Mouse (Mus musculus): ENCODE data around the gene En1. TPM values are rescaled to one million over a fixed set of nuclear protein-coding genes. Genes with fewer than 3 reads are reported as not detected.

En1 gene
- polyA plus RNA-seq, 1 experiment from 2014 or later, result not detected

GRCm38 (mm10) chr1:120615927-120616326, 13.7 kb downstream of the En1 start:
- Histone ChIP-seq H3K4me2 (replicated peaks; ENCODE audit: low read depth, low read length) (no peak overlapping the region), H3K9ac (replicated peaks; ENCODE audit: low read depth) (no peak overlapping the region), H3K9me3 (ENCODE audit: low read length) (no peaks in the 10 kb centered on the region), H3K4me1 (ENCODE audit: insufficient read depth, low read depth, low read length) (no peaks in the 10 kb centered on the region), H3K4me3 (ENCODE audit: low read depth, low read length) (no peak overlapping the region), H3K27ac (ENCODE audit: low read length) (no peak overlapping the region), H3K27me3 (replicated peaks; ENCODE audit: insufficient read depth, low read length) (peaks cover 60% of the 10 kb centered on the region), H3K36me3 (ENCODE audit: insufficient read depth, low read length) (no peaks in the 10 kb centered on the region)
- TF ChIP-seq CTCF (IDR thresholded peaks at IDR 0.05) (no peak), EP300 (IDR thresholded peaks at IDR 0.05) (no peak)
- WGBS, result 4% methylated on average over 9 of the region's 9 CpGs
- no peak for ATAC-seq
- DNase-seq (ENCODE audit: low spot score), result no peak

GRCm38 (mm10) chr1:120621383-120621782, 19.2 kb downstream of the En1 start:
- no peak for ATAC-seq

GRCm38 (mm10) chr1:120626930-120627621, 24.9 kb downstream of the En1 start:
- Histone ChIP-seq H3K4me3 (ENCODE audit: low read depth, low read length) (no peak overlapping the region), H3K4me1 (ENCODE audit: insufficient read depth, low read depth, low read length) (no peaks in the 10 kb centered on the region), H3K4me2 (replicated peaks; ENCODE audit: low read depth, low read length) (no peak overlapping the region), H3K27ac (ENCODE audit: low read length) (no peak overlapping the region), H3K36me3 (ENCODE audit: insufficient read depth, low read length) (no peaks in the 10 kb centered on the region), H3K27me3 (replicated peaks; ENCODE audit: insufficient read depth, low read length) (peaks cover 5% of the 10 kb centered on the region; the same call in 1 of the 2 replicates), H3K9ac (replicated peaks; ENCODE audit: low read depth) (no peak overlapping the region), H3K9me3 (ENCODE audit: low read length) (no peaks in the 10 kb centered on the region)
- 51% methylated on average over 11 of the region's 11 CpGs for WGBS
- DNase-seq (ENCODE audit: low spot score) (no peak), ATAC-seq (no peak)
- TF ChIP-seq CTCF (IDR thresholded peaks at IDR 0.05), result no peak
- TF ChIP-seq EP300 (IDR thresholded peaks at IDR 0.05), result no peak

More at GRCm38 (mm10) chr1:120621383-120621782, 19.2 kb downstream of the En1 start:
- Histone ChIP-seq H3K36me3 (ENCODE audit: insufficient read depth, low read length) (no peaks in the 10 kb centered on the region), H3K4me2 (replicated peaks; ENCODE audit: low read depth, low read length) (no peak overlapping the region), H3K4me3 (ENCODE audit: low read depth, low read length) (no peak overlapping the region), H3K4me1 (ENCODE audit: insufficient read depth, low read depth, low read length) (no peaks in the 10 kb centered on the region), H3K9me3 (ENCODE audit: low read length) (no peaks in the 10 kb centered on the region), H3K27me3 (replicated peaks; ENCODE audit: insufficient read depth, low read length) (peaks cover 20% of the 10 kb centered on the region; the same call in 1 of the 2 replicates), H3K9ac (replicated peaks; ENCODE audit: low read depth) (no peak overlapping the region), H3K27ac (ENCODE audit: low read length) (no peak overlapping the region)
- 32% methylated on average over 5 of the region's 5 CpGs for WGBS
- no peak for TF ChIP-seq CTCF (IDR thresholded peaks at IDR 0.05)
- TF ChIP-seq EP300 (IDR thresholded peaks at IDR 0.05), result no peak
- no peak for DNase-seq (ENCODE audit: low spot score)

- Histone ChIP-seq H3K4me2 (replicated peaks; ENCODE audit: low read depth, low read length) (no peak overlapping the region), H3K36me3 (ENCODE audit: insufficient read depth, low read length) (no peaks in the 10 kb centered on the region), H3K9me3 (ENCODE audit: low read length) (no peaks in the 10 kb centered on the region), H3K27me3 (replicated peaks; ENCODE audit: insufficient read depth, low read length) (peaks cover 5% of the 10 kb centered on the region; the same call in 1 of the 2 replicates), H3K9ac (replicated peaks; ENCODE audit: low read depth) (no peak overlapping the region), H3K27ac (ENCODE audit: low read length) (no peak overlapping the region), H3K4me1 (ENCODE audit: insufficient read depth, low read depth, low read length) (no peaks in the 10 kb centered on the region), H3K4me3 (ENCODE audit: low read depth, low read length) (no peak overlapping the region)
- TF ChIP-seq CTCF (IDR thresholded peaks at IDR 0.05), result no peak
- no peak for TF ChIP-seq EP300 (IDR thresholded peaks at IDR 0.05)
- DNase-seq (ENCODE audit: low spot score), result no peak
- WGBS, result 79% methylated on average over 4 of the region's 4 CpGs
- no peak for ATAC-seq
Observed at GRCm38 (mm10) chr1:120627622-120628001, 25.4 kb downstream of the En1 start.

- Histone ChIP-seq H3K4me2 (replicated peaks; ENCODE audit: low read depth, low read length) (no peak overlapping the region), H3K27ac (ENCODE audit: low read length) (no peak overlapping the region), H3K4me3 (ENCODE audit: low read depth, low read length) (no peak overlapping the region), H3K27me3 (replicated peaks; ENCODE audit: insufficient read depth, low read length) (peaks cover 5% of the 10 kb centered on the region; the same call in 1 of the 2 replicates), H3K9me3 (ENCODE audit: low read length) (no peaks in the 10 kb centered on the region), H3K4me1 (ENCODE audit: insufficient read depth, low read depth, low read length) (no peaks in the 10 kb centered on the region), H3K9ac (replicated peaks; ENCODE audit: low read depth) (no peak overlapping the region), H3K36me3 (ENCODE audit: insufficient read depth, low read length) (no peaks in the 10 kb centered on the region)
- no peak for ATAC-seq
- TF ChIP-seq CTCF (IDR thresholded peaks at IDR 0.05), result peak; percentile 33
- no peak for TF ChIP-seq EP300 (IDR thresholded peaks at IDR 0.05)
- DNase-seq (ENCODE audit: low spot score), result no peak
- WGBS, result 46% methylated on average over 9 of the region's 9 CpGs
Observed at GRCm38 (mm10) chr1:120628821-120629220, 26.6 kb downstream of the En1 start.

GRCm38 (mm10) chr1:120643380-120643779, 41.2 kb downstream of the En1 start:
- DNase-seq (ENCODE audit: low spot score), result no peak
- TF ChIP-seq CTCF (IDR thresholded peaks at IDR 0.05) (no peak), EP300 (IDR thresholded peaks at IDR 0.05) (no peak)
- Histone ChIP-seq H3K4me2 (replicated peaks; ENCODE audit: low read depth, low read length) (no peak overlapping the region), H3K36me3 (ENCODE audit: insufficient read depth, low read length) (no peaks in the 10 kb centered on the region), H3K4me1 (ENCODE audit: insufficient read depth, low read depth, low read length) (no peaks in the 10 kb centered on the region), H3K4me3 (ENCODE audit: low read depth, low read length) (no peak overlapping the region), H3K9ac (replicated peaks; ENCODE audit: low read depth) (no peak overlapping the region), H3K9me3 (ENCODE audit: low read length) (no peaks in the 10 kb centered on the region), H3K27ac (ENCODE audit: low read length) (no peak overlapping the region), H3K27me3 (replicated peaks; ENCODE audit: insufficient read depth, low read length) (no peaks in the 10 kb centered on the region)
- ATAC-seq, result no peak
- 25% methylated on average over 10 of the region's 10 CpGs for WGBS

Measured in lung, postnatal 0 days (tissue).